Mouse (Mus musculus) lung, postnatal 0 days (tissue): ENCODE data around the gene Lsm14a. TPM values are rescaled to one million over a fixed set of nuclear protein-coding genes. Genes with fewer than 3 reads are reported as not detected.

Experiments
- ATAC-seq: fragments of 200-750 bp; cut with Nextera tagmentation; 2 replicates; pipeline ENCODE4 v1.8.0; 2017; ENCODE audit warnings: moderate library complexity
- DNase-seq: peaks from one replicate; pipeline ENCODE4 v3.0.0-alpha.2; 2016; ENCODE audit warnings: low spot score
- H3K27ac ChIP-seq: fragments of 300-500 bp; sonication (generic); 2 replicates; pipeline ENCODE4 v1.5.1; 2014; ENCODE audit warnings: antibody characterized with exemption, mild to moderate bottlenecking, low read length, mixed read lengths
- H3K27me3 ChIP-seq: fragments of 300-500 bp; sonication (generic); replicated peaks from 2 replicates; pipeline ENCODE4 v1.6.1; 2014; ENCODE audit warnings: low read length, mixed read lengths; ENCODE audit not compliant: insufficient read depth
- H3K36me3 ChIP-seq: fragments of 300-500 bp; sonication (generic); 2 replicates; pipeline ENCODE4 v1.6.1; 2014; ENCODE audit warnings: low read length, mixed read lengths; ENCODE audit not compliant: insufficient read depth
- H3K4me1 ChIP-seq: fragments of 300-500 bp; sonication (generic); 2 replicates; pipeline ENCODE4 v1.6.1; 2014; ENCODE audit warnings: antibody characterized with exemption, low read depth, low read length, mixed read lengths; ENCODE audit not compliant: insufficient read depth
- H3K4me2 ChIP-seq: fragments of 300-500 bp; sonication (generic); replicated peaks from 2 replicates; pipeline ENCODE4 v1.6.1; 2014; ENCODE audit warnings: low read depth, mild to moderate bottlenecking, low read length, moderate library complexity, mixed read lengths
- H3K4me3 ChIP-seq: fragments of 300-500 bp; sonication (generic); 2 replicates; pipeline ENCODE4 v1.5.1; 2014; ENCODE audit warnings: low read depth, low read length
- H3K9ac ChIP-seq: fragments of 300-500 bp; sonication (generic); replicated peaks from 2 replicates; pipeline ENCODE4 v1.6.1; 2014; ENCODE audit warnings: low read depth, mild to moderate bottlenecking
- H3K9me3 ChIP-seq: fragments of 300-500 bp; sonication (generic); 2 replicates; pipeline ENCODE4 v1.6.1; 2016; ENCODE audit warnings: low read length, mixed read lengths
- CTCF ChIP-seq: IDR thresholded peaks from 2 replicates; pipeline ENCODE4 v1.5.1; 2016; ENCODE audit warnings: antibody characterized with exemption, mild to moderate bottlenecking
- EP300 ChIP-seq: IDR thresholded peaks from 2 replicates; pipeline ENCODE4 v1.6.1; 2016; ENCODE audit warnings: antibody characterized with exemption, mild to moderate bottlenecking, control low read depth
- WGBS: fragments of 180-500 bp; shearing (Covaris S2); extraction: QIAGEN DNeasy Blood & Tissue Kit; methylation state at CpG from one replicate; pipeline ENCODE4 v1.1.7; 2014; 5-methylcytosine and 5-hydroxymethylcytosine counted together
- polyA plus RNA-seq: library from polyadenylated mRNA; unstranded; fragments of >200 nt; fragmentation: Nextera tagmentation; extraction: Ambion mirVana; gene quantifications from 2 replicates; pipeline ENCODE4 v1.2.1, GENCODE M21; 2015

Gene Lsm14a
- polyA plus RNA-seq, 1 experiment from 2014 or later: 76.1 TPM

DNA sequence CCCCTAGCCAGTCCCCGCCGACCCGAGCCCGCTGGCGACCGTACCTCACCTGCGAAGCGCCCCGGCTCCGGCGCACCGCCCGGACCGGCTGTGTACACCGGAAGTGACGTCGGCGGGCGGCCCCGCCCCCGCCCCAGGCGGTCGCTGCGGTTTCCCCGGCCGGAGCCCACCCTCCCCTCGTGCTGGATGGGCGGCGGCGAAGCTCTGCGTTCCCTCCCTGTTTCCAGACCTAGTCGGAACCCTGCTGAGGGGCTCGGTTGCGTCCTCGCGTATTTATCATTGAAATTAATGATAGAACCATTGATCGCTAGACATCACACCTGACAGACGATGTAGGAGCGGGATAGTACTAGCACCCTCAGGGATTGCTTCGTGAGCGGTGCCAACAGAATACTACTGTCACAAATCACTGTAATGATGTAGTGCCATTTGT lies 79.7 kb downstream of the Lsm14a start, which contains the start of gene 4931406P16Rik:
Gene 4931406P16Rik, minus strand, starts transcription at position 109 of the 433 bp plus-strand sequence.
- peak; percentile 92 for DNase-seq
- H3K27ac ChIP-seq: peak within 1 kb of the TSS; percentile 98
- TF ChIP-seq EP300 (no peak), CTCF (no peak)
- H3K4me3 ChIP-seq: peak within 1 kb of the TSS; percentile 91
- H3K27me3 ChIP-seq: no peaks in the 10 kb centered on the region
- peak; percentile 89 for ATAC-seq
- H3K36me3 ChIP-seq: no peaks in the 10 kb centered on the region
- WGBS: under 1% methylated on average over 41 of the region's 41 CpGs
- H3K9ac ChIP-seq: peak within 1 kb of the TSS; percentile 91
- peak within 1 kb of the TSS; percentile 73 for H3K4me2 ChIP-seq
- H3K9me3 ChIP-seq: no peaks in the 10 kb centered on the region
- H3K4me1 ChIP-seq: peaks cover 18% of the 10 kb centered on the region; the same call in 1 of the 2 replicates

GRCm38 (mm10) chr7:34312786-34313442 lies 80.2 kb downstream of the Lsm14a start:
- Histone ChIP-seq H3K36me3 (no peaks in the 10 kb centered on the region), H3K4me3 (peak overlapping the region; percentile 91), H3K9me3 (no peaks in the 10 kb centered on the region), H3K4me2 (peak overlapping the region; percentile 73), H3K4me1 (peaks cover 14% of the 10 kb centered on the region; the same call in 1 of the 2 replicates), H3K27ac (peak overlapping the region; percentile 98), H3K9ac (peak overlapping the region; percentile 91), H3K27me3 (no peaks in the 10 kb centered on the region)
- 0% methylated on average over 17 of the region's 73 CpGs for whole genome bisulfite sequencing
- peak; percentile 98 for TF ChIP-seq EP300
- TF ChIP-seq CTCF: no peak
- peak; percentile 90 for DNase-seq
- peak; percentile 93 for ATAC-seq

DNA sequence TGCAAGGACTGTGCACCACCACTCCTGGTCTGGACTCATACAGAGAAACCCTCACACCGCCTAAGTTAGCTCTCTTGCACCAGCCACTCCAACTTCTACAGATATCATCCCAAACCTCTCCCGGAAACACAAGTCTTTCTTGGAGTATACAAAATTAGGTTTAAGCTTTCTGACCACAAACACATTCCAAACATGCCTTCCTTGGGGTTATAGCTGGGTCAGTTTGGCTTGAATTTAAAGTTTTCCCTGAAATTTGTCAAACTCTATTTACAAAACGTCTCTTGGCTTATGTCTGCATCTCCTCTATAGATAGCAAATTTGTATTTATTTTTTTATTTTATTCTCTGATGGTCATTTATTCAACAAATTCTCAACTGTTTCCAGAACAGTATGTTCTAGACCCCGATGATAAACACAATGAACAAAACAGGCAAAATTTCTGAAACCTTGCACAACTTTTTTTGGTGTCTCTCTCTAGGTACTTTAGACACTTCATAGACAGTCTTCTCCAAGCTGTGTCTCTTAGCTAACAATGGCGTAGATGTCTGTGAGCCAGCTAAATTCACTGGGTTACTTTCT lies 83.8 kb downstream of the Lsm14a start:
- H3K9ac ChIP-seq: no peak overlapping the region
- H3K9me3 ChIP-seq: no peaks in the 10 kb centered on the region
- TF ChIP-seq EP300: peak; percentile 94
- no peak for TF ChIP-seq CTCF
- no peak overlapping the region for H3K4me3 ChIP-seq
- 0 out of 2 replicates have a peak, but pooled peaks cover 3% of the 10 kb centered on the region for H3K36me3 ChIP-seq
- H3K4me1 ChIP-seq: peaks cover 33% of the 10 kb centered on the region
- H3K27me3 ChIP-seq: no peaks in the 10 kb centered on the region
- H3K4me2 ChIP-seq: 0 out of 2 replicates have a peak overlapping the region, but pooled peaks have one; percentile 22
- WGBS: 30% methylated on average over 5 of the region's 5 CpGs
- ATAC-seq: no peak; the same call in 1 of the 2 replicates
- peak; percentile 87 for DNase-seq
- H3K27ac ChIP-seq: peak overlapping the region; percentile 76

- H3K27me3 ChIP-seq: no peaks in the 10 kb centered on the region
These were observed 84.5 kb downstream of the Lsm14a start for GRCm38 (mm10) chr7:34308586-34308985.

DNA sequence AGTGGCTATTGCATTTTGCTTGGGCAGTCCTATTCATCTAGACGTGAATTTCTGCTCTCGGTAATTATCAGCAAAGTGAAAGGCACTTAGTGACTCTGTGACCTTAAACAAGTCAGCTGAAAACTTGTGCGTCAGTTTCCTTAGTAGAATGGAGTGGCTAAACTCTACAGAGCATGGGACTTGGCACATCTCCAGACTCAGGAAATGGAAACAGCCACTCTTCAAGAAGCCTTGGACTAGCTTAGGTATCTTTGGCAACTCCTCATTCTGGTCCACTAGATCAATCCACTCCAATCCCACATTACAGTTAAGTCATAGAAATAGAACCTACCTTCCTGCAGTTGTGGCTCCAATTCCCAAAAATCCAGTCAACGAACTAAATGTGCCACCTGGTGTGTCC lies 87.7 kb downstream of the Lsm14a start:
- DNase-seq: peak; percentile 72

More at GRCm38 (mm10) chr7:34308586-34308985, 84.5 kb downstream of the Lsm14a start:
- DNase-seq: no peak
- H3K36me3 ChIP-seq: 0 out of 2 replicates have a peak, but pooled peaks cover 3% of the 10 kb centered on the region
- no peak overlapping the region for H3K9ac ChIP-seq
- WGBS: 38% methylated on average over 5 of the region's 5 CpGs
- no peak overlapping the region for H3K4me3 ChIP-seq
- no peaks in the 10 kb centered on the region for H3K9me3 ChIP-seq
- TF ChIP-seq EP300 (no peak), CTCF (no peak)
- peak overlapping the region; percentile 75 for H3K27ac ChIP-seq
- H3K4me1 ChIP-seq: peaks cover 38% of the 10 kb centered on the region
- H3K4me2 ChIP-seq: 0 out of 2 replicates have a peak overlapping the region, but pooled peaks have one; percentile 22
- ATAC-seq: no peak

GRCm38 (mm10) chr7:34302651-34303050 lies 90.5 kb downstream of the Lsm14a start:
- WGBS: 74% methylated on average over 1 of the region's 1 CpGs
- 0 out of 2 replicates have a peak, but pooled peaks cover 3% of the 10 kb centered on the region for H3K36me3 ChIP-seq
- TF ChIP-seq EP300 (no peak), CTCF (no peak)
- ATAC-seq (no peak), DNase-seq (no peak)
- no peaks in the 10 kb centered on the region for H3K27me3 ChIP-seq
- H3K9ac ChIP-seq: no peak overlapping the region
- peaks cover 40% of the 10 kb centered on the region for H3K4me1 ChIP-seq
- no peaks in the 10 kb centered on the region for H3K9me3 ChIP-seq
- H3K4me2 ChIP-seq: no peak overlapping the region
- no peak overlapping the region for H3K4me3 ChIP-seq
- H3K27ac ChIP-seq: peak overlapping the region; percentile 55

More for the DNA sequence above, 87.7 kb downstream of the Lsm14a start:
- Histone ChIP-seq H3K36me3 (0 out of 2 replicates have a peak, but pooled peaks cover 3% of the 10 kb centered on the region), H3K4me1 (peaks cover 44% of the 10 kb centered on the region), H3K4me3 (no peak overlapping the region), H3K4me2 (peak overlapping the region; percentile 28; the same call in 1 of the 2 replicates), H3K9me3 (no peaks in the 10 kb centered on the region), H3K27me3 (no peaks in the 10 kb centered on the region), H3K9ac (no peak overlapping the region), H3K27ac (peak overlapping the region; percentile 80)
- 21% methylated on average over 4 of the region's 4 CpGs for WGBS
- TF ChIP-seq CTCF: no peak
- peak; percentile 72 for TF ChIP-seq EP300
- peak; percentile 18 for ATAC-seq
